Comparison of ENCODE assay signal across 10 mouse cellular contexts in the genomic region with DNA sequence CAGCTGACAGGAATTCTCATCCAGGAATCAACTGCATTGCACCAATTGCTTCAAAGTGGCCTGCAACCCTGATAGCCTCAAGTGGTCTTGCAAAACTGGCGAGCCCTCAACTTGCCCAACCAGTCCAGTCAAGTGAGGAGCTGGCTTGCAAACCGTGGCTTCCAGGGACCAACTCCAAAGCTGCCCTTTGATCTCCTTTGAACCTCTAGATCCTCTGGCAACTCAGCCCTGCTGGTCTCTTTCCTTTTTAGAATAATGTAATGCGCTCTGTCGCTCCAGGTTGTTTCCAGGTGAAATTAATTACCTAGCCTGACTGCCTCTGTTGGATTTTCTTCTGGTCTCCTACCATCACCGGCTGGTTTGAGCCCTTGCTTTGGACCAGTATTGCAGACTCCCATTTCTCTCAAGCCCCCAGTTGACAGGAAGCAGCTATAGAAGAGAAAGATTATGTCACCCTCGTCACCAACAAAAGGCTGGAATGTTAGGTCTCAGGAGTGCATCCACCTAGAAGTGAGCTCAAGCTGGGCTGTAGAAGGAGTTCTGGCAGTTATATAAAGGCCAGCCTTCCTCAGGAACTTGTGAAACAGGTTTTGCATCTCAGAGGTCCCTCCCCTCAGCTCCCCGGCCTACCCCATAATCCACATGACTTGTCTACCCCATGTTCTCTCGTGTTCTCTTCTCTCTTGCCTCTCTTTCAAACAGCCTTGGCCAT. TPM values are rescaled to one million over a fixed set of nuclear protein-coding genes. Genes with fewer than 3 reads are reported as not detected.
DNase-seq lines count a peak whose midpoint lies in the region; ATAC-seq and TF ChIP-seq lines count a peak whose summit lies in the region.
"Had no signal": no experiment of that assay in that cellular context is flagged by ENCODE, and none has a peak within 500 bp of the region (broad histone marks: within the 10 kb centered on the region; RNA-seq: fewer than 3 reads in every experiment).

No protein-coding gene starts in this region.

- H3K9me3 ChIP-seq in embryonic facial prominence, embryonic 13.5 days, result no peaks in the 10 kb centered on the region
- H3K9me3 ChIP-seq in kidney, postnatal 0 days (replicated peaks; ENCODE audit: low read length), result no peaks in the 10 kb centered on the region
- no peaks in the 10 kb centered on the region for H3K9me3 ChIP-seq in forebrain, embryonic 10.5 days
- H3K9me3 ChIP-seq: midbrain, embryonic 10.5 days; neural tube, embryonic 12.5 days had no signal

- ATAC-seq in embryonic facial prominence, embryonic 13.5 days (ENCODE audit: insufficient number of reproducible peaks, insufficient read depth, low FRiP score, low TSS enrichment, low read depth), result no peak
- 0 out of 2 replicates have a peak, but pooled peaks have one; percentile 52 for ATAC-seq in kidney, postnatal 0 days (replicated peaks; ENCODE audit: low FRiP score, low read depth)
- no peak for ATAC-seq in frontal cortex, adult (ENCODE audit: low TSS enrichment)

- intact Hi-C loops in gastrocnemius, postnatal 36 days (cut with DNase I), result no loop called here

- no peak for TF ChIP-seq CTCF in kidney, postnatal 0 days (IDR thresholded peaks at IDR 0.05; ENCODE audit: low read depth)

- 34% methylated on average over 8 of the region's 8 CpGs for WGBS in embryonic facial prominence, embryonic 13.5 days
- 39% methylated on average over 8 of the region's 8 CpGs for WGBS in kidney, postnatal 0 days
- WGBS in forebrain, embryonic 10.5 days, result 53% methylated on average over 8 of the region's 8 CpGs

- peaks cover 8% of the 10 kb centered on the region; the same call in 1 of the 2 replicates for H3K4me1 ChIP-seq in embryonic facial prominence, embryonic 13.5 days
- H3K4me1 ChIP-seq in kidney, postnatal 0 days (replicated peaks; ENCODE audit: insufficient read depth, low read length), result no peaks in the 10 kb centered on the region
- H3K4me1 ChIP-seq in forebrain, embryonic 10.5 days, result peaks cover 16% of the 10 kb centered on the region
- H3K4me1 ChIP-seq: midbrain, embryonic 10.5 days; neural tube, embryonic 12.5 days had no signal

- no peak overlapping the region for H3K9ac ChIP-seq in embryonic facial prominence, embryonic 13.5 days
- H3K9ac ChIP-seq in kidney, postnatal 0 days (ENCODE audit: low read depth, low read length), result no peak overlapping the region
- H3K9ac ChIP-seq: neural tube, embryonic 12.5 days had no signal

- H3K4me3 ChIP-seq in embryonic facial prominence, embryonic 13.5 days, result no peak overlapping the region
- no peak overlapping the region for H3K4me3 ChIP-seq in kidney, postnatal 0 days (replicated peaks; ENCODE audit: low read depth, low read length)
- no peak overlapping the region for H3K4me3 ChIP-seq in forebrain, embryonic 10.5 days
- H3K4me3 ChIP-seq: midbrain, embryonic 10.5 days; neural tube, embryonic 12.5 days had no signal

- H3K27me3 ChIP-seq in embryonic facial prominence, embryonic 13.5 days, result no peaks in the 10 kb centered on the region
- H3K27me3 ChIP-seq in kidney, postnatal 0 days (ENCODE audit: insufficient read depth, low read length), result no peaks in the 10 kb centered on the region
- peaks cover 3% of the 10 kb centered on the region; the same call in 1 of the 2 replicates for H3K27me3 ChIP-seq in forebrain, embryonic 10.5 days (ENCODE audit: poor library complexity, severe bottlenecking)
- H3K27me3 ChIP-seq: neural tube, embryonic 12.5 days had no signal

- H3K27ac ChIP-seq in embryonic facial prominence, embryonic 13.5 days, result peak overlapping the region; percentile 1; the same call in 1 of the 2 replicates
- peak overlapping the region; percentile 54 for H3K27ac ChIP-seq in kidney, postnatal 0 days
- no peak overlapping the region for H3K27ac ChIP-seq in forebrain, embryonic 10.5 days
- H3K27ac ChIP-seq: midbrain, embryonic 10.5 days; neural tube, embryonic 12.5 days had no signal

- DNase-seq in gonadal fat pad, adult 2 months (ENCODE audit: low read depth), result peak; percentile 97
- DNase-seq in kidney, postnatal 0 days (ENCODE audit: low spot score), result no peak
- peak; percentile 81 for DNase-seq in lung, postnatal 25 days (ENCODE audit: low spot score)
- no peak for DNase-seq in forebrain, embryonic 10.5 days (ENCODE audit: extremely low spot score, low spot score)
- DNase-seq in gastrocnemius, postnatal 36 days, result no peak
- DNase-seq: left cerebral cortex, postnatal 4 days had no signal

- H3K36me3 ChIP-seq in embryonic facial prominence, embryonic 13.5 days, result no peaks in the 10 kb centered on the region
- H3K36me3 ChIP-seq in kidney, postnatal 0 days (ENCODE audit: insufficient read depth, low read length), result no peaks in the 10 kb centered on the region
- no peaks in the 10 kb centered on the region for H3K36me3 ChIP-seq in forebrain, embryonic 10.5 days (replicated peaks)
- H3K36me3 ChIP-seq: midbrain, embryonic 10.5 days; neural tube, embryonic 12.5 days had no signal

- no peak overlapping the region for H3K4me2 ChIP-seq in embryonic facial prominence, embryonic 13.5 days
- no peak overlapping the region for H3K4me2 ChIP-seq in kidney, postnatal 0 days (ENCODE audit: low read length)
- H3K4me2 ChIP-seq: neural tube, embryonic 12.5 days had no signal

RNA-seq across cellular contexts. Expression of a gene that starts 49.8 kb away (rescaled TPM):
- polyA plus RNA-seq in embryonic facial prominence, embryonic 13.5 days (2015; fragmentation: Nextera tagmentation; extraction: Ambion mirVana), result 60.4 and 66.8 TPM in 2 replicates
- polyA plus RNA-seq in gonadal fat pad, adult 2 months (2012; rRNA removed), result 8.9 and 17.6 TPM in 2 replicates
- polyA plus RNA-seq in kidney, postnatal 0 days (2015; fragmentation: Nextera tagmentation; extraction: Ambion mirVana), result 75.1 and 87.2 TPM in 2 replicates
- polyA plus RNA-seq in forebrain, embryonic 10.5 days (2016; fragmentation: Nextera tagmentation; extraction: Ambion mirVana), result 45.6 and 46.6 TPM in 2 replicates
- 10 to 100 TPM; 39.3 to 42.8 TPM for total RNA-seq in gastrocnemius, postnatal 36 days (2021)

Comparison
In these comparisons a context has a peak if more than half of its experiments do, and no peak if none do; other contexts are left out.
1. DNase-seq: peak in gonadal fat pad, adult 2 months (single experiment) and lung, postnatal 25 days (single experiment); none in kidney, postnatal 0 days (single experiment), forebrain, embryonic 10.5 days (single experiment) and gastrocnemius, postnatal 36 days (0 of 2).